Mouse (Mus musculus) midbrain, embryonic 16.5 days (tissue): ENCODE measurements at regions not wholly inside any gene's neighbourhood (a gene's known extent, or its start where the extent isn't known, plus 50 kb on each side); places are given as distances from the start of the nearest gene placed in this dataset.

Experiments used
- ATAC-seq: fragments of 200-750 bp; cut with Nextera tagmentation; 2 replicates; pipeline ENCODE4 v1.8.0; 2017; ENCODE audit warnings: moderate TSS enrichment
- H3K27ac ChIP-seq: fragments of 300-500 bp; sonication (generic); 2 replicates; pipeline ENCODE4 v1.5.1; 2014; ENCODE audit warnings: mild to moderate bottlenecking, low read length, mixed read lengths
- H3K27me3 ChIP-seq: fragments of 300-500 bp; sonication (generic); 2 replicates; pipeline ENCODE4 v1.6.1; 2014; ENCODE audit warnings: low read depth, low read length, mixed read lengths; ENCODE audit not compliant: control insufficient read depth, insufficient read depth
- H3K36me3 ChIP-seq: fragments of 300-500 bp; sonication (generic); 2 replicates; pipeline ENCODE4 v1.6.1; 2014; ENCODE audit warnings: mild to moderate bottlenecking, low read length, moderate library complexity, mixed read lengths; ENCODE audit not compliant: control insufficient read depth, insufficient read depth
- H3K4me1 ChIP-seq: fragments of 300-500 bp; sonication (generic); 2 replicates; pipeline ENCODE4 v1.6.1; 2014; ENCODE audit warnings: mild to moderate bottlenecking, low read length, mixed read lengths; ENCODE audit not compliant: control insufficient read depth, insufficient read depth
- H3K4me2 ChIP-seq: fragments of 300-500 bp; sonication (generic); 2 replicates; pipeline ENCODE4 v1.6.1; 2014; ENCODE audit warnings: mild to moderate bottlenecking, low read length, mixed read lengths
- H3K4me3 ChIP-seq: fragments of 300-500 bp; sonication (generic); 2 replicates; pipeline ENCODE4 v1.5.1; 2014; ENCODE audit warnings: low read depth, mild to moderate bottlenecking, low read length, moderate library complexity, mixed read lengths
- H3K9ac ChIP-seq: fragments of 300-500 bp; sonication (generic); 2 replicates; pipeline ENCODE4 v1.6.1; 2014; ENCODE audit warnings: low read depth, low read length, mixed read lengths
- H3K9me3 ChIP-seq: fragments of 300-500 bp; sonication (generic); replicated peaks from 2 replicates; pipeline ENCODE4 v1.6.1; 2014; ENCODE audit warnings: mild to moderate bottlenecking, low read length, mixed read lengths; ENCODE audit not compliant: control insufficient read depth, poor library complexity, severe bottlenecking
- WGBS: fragments of 180-500 bp; shearing (Covaris S2); extraction: QIAGEN DNeasy Blood & Tissue Kit; methylation state at CpG from one replicate; pipeline ENCODE4 v1.1.7; 2014; 5-methylcytosine and 5-hydroxymethylcytosine counted together

DNA sequence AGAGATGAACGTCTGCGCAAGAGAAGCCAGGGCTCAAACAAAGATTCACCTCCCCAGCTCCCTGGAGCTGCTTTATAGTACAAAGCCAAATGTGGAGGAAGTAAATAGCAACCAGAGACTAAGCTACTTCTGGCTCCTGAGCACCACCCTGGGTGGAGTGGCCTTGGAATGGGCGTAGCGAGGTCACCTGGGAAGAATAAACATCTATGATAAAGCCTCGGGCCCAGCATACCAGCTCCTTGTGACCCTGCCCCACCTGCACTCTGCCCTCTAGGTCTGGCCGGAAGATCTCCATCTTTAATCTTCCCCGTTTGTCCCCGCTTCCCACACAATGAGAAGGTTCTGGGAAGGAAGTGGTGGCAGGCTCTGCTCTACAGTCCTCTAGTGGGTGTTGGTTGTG is 61.0 kb upstream of the Ptpn3 start:
- no peaks in the 10 kb centered on the region for H3K9me3 ChIP-seq
- no peak overlapping the region for H3K27ac ChIP-seq
- no peak overlapping the region for H3K4me2 ChIP-seq
- H3K4me1 ChIP-seq: no peaks in the 10 kb centered on the region
- H3K9ac ChIP-seq: no peak overlapping the region
- no peaks in the 10 kb centered on the region for H3K36me3 ChIP-seq
- H3K4me3 ChIP-seq: no peak overlapping the region
- H3K27me3 ChIP-seq: no peaks in the 10 kb centered on the region
- ATAC-seq: no peak
- 86% methylated on average over 8 of the region's 8 CpGs for WGBS

DNA sequence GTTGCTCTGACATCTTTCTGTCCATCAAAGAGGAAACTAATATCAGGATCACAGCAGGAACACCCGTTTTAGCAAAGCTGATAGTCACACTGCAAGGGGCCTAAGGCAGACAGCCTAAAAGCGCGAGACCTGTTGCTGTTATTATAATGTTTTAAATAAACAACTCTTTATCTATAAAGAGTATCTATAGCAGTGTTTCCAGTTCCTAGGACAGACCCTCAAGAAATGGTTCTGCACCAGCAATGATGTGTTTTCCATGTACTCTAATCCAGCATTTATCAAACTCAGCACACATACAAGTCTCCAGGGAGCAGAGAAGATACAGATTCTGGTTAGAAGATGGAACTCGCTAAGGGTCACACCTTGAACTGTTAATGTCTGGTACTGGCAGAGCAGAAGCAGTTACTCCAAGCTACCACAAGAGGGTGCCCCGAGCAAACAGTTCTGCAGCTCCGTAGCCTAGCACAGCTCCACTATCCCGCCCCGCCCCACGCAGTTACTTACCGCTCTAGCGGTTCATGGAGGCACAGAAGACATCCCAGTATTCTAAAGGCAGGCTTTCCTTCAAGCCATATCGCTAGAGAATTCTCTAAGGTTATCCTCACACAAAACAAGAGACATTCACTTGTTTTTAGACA is 64.2 kb upstream of the Palm2 start:
- H3K4me1 ChIP-seq: no peaks in the 10 kb centered on the region
- no peaks in the 10 kb centered on the region for H3K36me3 ChIP-seq
- no peak overlapping the region for H3K27ac ChIP-seq
- 20% methylated on average over 12 of the region's 12 CpGs for WGBS
- H3K9ac ChIP-seq: 0 out of 2 replicates have a peak overlapping the region, but pooled peaks have one; percentile 16
- H3K4me3 ChIP-seq: no peak overlapping the region
- H3K4me2 ChIP-seq: no peak overlapping the region
- H3K9me3 ChIP-seq: no peaks in the 10 kb centered on the region
- ATAC-seq: peak; percentile 97
- H3K27me3 ChIP-seq: no peaks in the 10 kb centered on the region

DNA sequence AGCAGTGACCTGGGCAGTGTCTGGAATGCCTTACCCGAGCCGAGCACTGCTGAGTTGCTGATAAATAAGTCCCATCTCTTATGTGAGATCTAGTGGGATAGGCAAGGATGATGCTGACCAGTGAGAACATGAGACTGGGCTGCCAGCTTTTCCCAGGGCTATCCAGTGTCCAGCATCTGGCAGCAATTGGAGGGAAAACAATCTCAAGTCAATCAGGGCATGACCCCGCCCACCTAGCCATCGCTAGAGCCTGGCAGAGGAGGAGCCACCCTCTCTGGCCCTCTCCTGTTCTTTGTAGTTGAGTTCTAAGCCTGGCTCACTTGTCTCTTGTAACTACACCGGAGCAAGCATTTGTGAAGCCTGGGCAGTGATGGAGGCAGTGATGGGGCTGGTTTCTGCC is 56.2 kb upstream of the Palm2 start:
- H3K36me3 ChIP-seq: no peaks in the 10 kb centered on the region
- H3K4me2 ChIP-seq: no peak overlapping the region
- no peak for ATAC-seq
- no peak overlapping the region for H3K9ac ChIP-seq
- no peak overlapping the region for H3K4me3 ChIP-seq
- H3K4me1 ChIP-seq: no peaks in the 10 kb centered on the region
- no peak overlapping the region for H3K27ac ChIP-seq
- H3K9me3 ChIP-seq: no peaks in the 10 kb centered on the region
- no peaks in the 10 kb centered on the region for H3K27me3 ChIP-seq
- 59% methylated on average over 5 of the region's 5 CpGs for WGBS

DNA sequence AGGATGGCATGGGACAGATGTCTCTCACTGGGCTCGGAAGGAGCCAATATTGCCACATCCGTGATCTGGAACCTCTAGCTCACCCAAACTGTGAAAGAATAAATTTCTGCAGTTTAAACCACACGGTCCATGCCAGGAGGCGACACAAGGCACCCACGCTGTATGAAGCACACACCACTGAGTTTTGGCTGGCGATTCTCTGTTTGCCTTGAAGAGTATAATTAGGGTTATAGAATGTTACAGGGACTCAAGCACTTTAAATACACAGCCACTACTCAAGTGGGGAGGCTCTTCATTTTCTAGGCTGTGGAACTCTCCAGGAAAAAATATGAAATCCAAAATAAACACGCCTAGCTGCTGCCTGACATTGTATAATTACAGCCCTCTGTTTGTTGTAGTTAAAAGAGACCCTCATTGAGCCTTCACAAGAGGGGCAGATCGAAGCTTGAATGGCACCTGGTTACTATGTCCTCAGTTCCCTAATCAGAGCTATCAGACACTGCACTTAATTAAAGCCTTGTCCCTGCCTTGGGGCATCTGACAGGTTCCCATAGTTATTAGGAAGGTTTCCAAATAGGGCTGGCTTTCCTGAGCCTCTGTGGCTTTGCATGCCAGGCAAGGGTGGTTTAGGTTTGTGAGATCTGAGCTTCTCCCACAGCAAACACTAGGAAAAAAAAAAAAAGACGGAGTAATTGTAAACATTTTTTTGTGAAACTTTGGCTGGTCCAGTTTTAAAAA is 53.8 kb upstream of the Palm2 start:
- no peaks in the 10 kb centered on the region for H3K4me1 ChIP-seq
- no peak overlapping the region for H3K27ac ChIP-seq
- H3K9me3 ChIP-seq: no peaks in the 10 kb centered on the region
- 76% methylated on average over 9 of the region's 9 CpGs for WGBS
- H3K36me3 ChIP-seq: no peaks in the 10 kb centered on the region
- no peaks in the 10 kb centered on the region for H3K27me3 ChIP-seq
- no peak overlapping the region for H3K4me2 ChIP-seq
- no peak overlapping the region for H3K4me3 ChIP-seq
- no peak for ATAC-seq
- no peak overlapping the region for H3K9ac ChIP-seq

DNA sequence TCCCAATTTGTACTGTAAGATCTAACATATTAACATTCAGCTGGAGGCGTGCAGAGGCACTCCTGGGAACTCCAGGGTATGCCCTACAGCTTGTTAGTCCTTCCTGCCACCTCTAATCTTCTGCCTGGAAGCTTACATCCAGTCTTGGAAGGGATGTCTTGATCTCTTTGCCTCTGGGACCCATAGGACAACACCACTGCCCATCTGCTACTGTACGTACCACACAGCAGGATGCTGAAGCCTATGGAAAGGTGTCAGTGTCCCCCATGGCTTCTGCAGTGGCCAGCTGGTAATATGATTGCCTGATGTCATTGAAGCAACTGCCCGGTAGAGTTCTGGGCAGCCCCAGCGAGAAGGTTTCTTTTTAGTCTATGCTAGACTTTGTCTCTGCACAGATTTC is 52.7 kb upstream of the Palm2 start:
- H3K9me3 ChIP-seq: no peaks in the 10 kb centered on the region
- H3K27me3 ChIP-seq: no peaks in the 10 kb centered on the region
- no peak overlapping the region for H3K4me3 ChIP-seq
- no peak overlapping the region for H3K27ac ChIP-seq
- H3K4me1 ChIP-seq: no peaks in the 10 kb centered on the region
- H3K9ac ChIP-seq: no peak overlapping the region
- no peak for ATAC-seq
- H3K4me2 ChIP-seq: no peak overlapping the region
- 76% methylated on average over 4 of the region's 4 CpGs for WGBS
- H3K36me3 ChIP-seq: no peaks in the 10 kb centered on the region
